Mouse (Mus musculus): ENCODE results near the gene Hivep2. TPM values are rescaled to one million over a fixed set of nuclear protein-coding genes. Genes with fewer than 3 reads are reported as not detected.
A peak's percentile ranks its signal among the peaks of the same experiment; 100 is the strongest.

Gene Hivep2
- polyA plus RNA-seq, 1 experiment from 2014 or later = 7.9 TPM

GRCm38 (mm10) chr10:13968234-13968555, 2.3 kb downstream of the Hivep2 start:
- Histone ChIP-seq H3K9me3 (ENCODE audit: control insufficient read depth, low read length) (no peaks in the 10 kb centered on the region), H3K9ac (ENCODE audit: low read depth, low read length) (peak overlapping the region; percentile 81; the same call in 1 of the 2 replicates), H3K4me2 (replicated peaks; ENCODE audit: low read depth, low read length) (peak overlapping the region; percentile 94), H3K27ac (ENCODE audit: low read depth, low read length) (peak overlapping the region; percentile 93; the same call in 1 of the 2 replicates), H3K36me3 (ENCODE audit: control insufficient read depth, insufficient read depth, low read length) (no peaks in the 10 kb centered on the region), H3K4me1 (ENCODE audit: control insufficient read depth, insufficient read depth, low read length) (peaks cover 4% of the 10 kb centered on the region; the same call in 1 of the 2 replicates), H3K27me3 (ENCODE audit: control insufficient read depth, insufficient read depth, low read length) (no peaks in the 10 kb centered on the region), H3K4me3 (ENCODE audit: low read length) (peak overlapping the region; percentile 77)
- ATAC-seq (ENCODE audit: low FRiP score, low TSS enrichment) = no peak
- 15% methylated on average over 5 of the region's 5 CpGs for WGBS

DNA sequence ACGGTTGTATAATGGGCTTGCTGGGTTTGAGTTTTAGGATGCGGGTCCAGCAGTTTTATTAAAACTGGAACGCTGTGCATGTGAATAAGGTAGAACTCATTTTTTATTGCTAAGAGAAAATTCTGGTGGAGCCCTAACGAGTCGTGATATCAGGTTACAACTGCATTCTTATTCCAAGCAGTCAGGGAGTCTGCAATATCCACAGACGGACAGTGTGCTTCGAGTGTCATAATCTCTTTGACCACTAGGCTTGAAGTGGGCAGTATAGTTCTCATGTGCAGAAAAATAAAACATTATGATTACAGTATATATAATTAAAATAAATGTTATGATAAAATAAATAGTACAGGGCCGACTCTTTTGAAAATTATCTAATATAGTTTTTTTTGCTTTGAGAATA, 3.1 kb downstream of the Hivep2 start:
- Histone ChIP-seq H3K4me1 (ENCODE audit: control insufficient read depth, insufficient read depth, low read length) (peaks cover 4% of the 10 kb centered on the region; the same call in 1 of the 2 replicates), H3K9ac (ENCODE audit: low read depth, low read length) (no peak overlapping the region), H3K4me2 (replicated peaks; ENCODE audit: low read depth, low read length) (no peak overlapping the region), H3K9me3 (ENCODE audit: control insufficient read depth, low read length) (no peaks in the 10 kb centered on the region), H3K4me3 (ENCODE audit: low read length) (no peak overlapping the region), H3K36me3 (ENCODE audit: control insufficient read depth, insufficient read depth, low read length) (no peaks in the 10 kb centered on the region), H3K27ac (ENCODE audit: low read depth, low read length) (no peak overlapping the region), H3K27me3 (ENCODE audit: control insufficient read depth, insufficient read depth, low read length) (no peaks in the 10 kb centered on the region)
- 20% methylated on average over 8 of the region's 8 CpGs for WGBS
- ATAC-seq (ENCODE audit: low FRiP score, low TSS enrichment) = no peak

DNA sequence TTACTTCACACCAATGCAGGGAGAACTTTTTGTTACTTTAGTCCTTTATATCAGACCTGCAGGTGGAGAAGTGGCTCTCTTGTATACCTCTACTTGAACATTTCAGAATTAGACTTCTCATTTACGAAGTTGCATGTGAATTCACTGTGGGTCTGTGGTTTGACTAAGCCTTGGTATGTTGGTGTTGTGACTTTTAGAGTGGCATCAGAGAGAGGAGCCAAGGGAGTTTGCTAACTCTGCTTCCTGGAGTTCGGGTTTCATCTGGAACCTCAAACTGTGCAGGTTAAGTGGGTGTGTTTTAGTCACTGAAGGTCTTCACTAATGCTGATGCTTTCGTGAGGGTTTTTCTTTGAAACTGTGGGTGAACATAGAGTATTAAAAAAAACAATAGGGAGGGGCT, 4.4 kb downstream of the Hivep2 start:
- 74% methylated on average over 3 of the region's 3 CpGs for WGBS
- no peak overlapping the region for H3K27ac ChIP-seq (ENCODE audit: low read depth, low read length)
- no peaks in the 10 kb centered on the region for H3K27me3 ChIP-seq (ENCODE audit: control insufficient read depth, insufficient read depth, low read length)
- H3K9ac ChIP-seq (ENCODE audit: low read depth, low read length) = no peak overlapping the region
- H3K36me3 ChIP-seq (ENCODE audit: control insufficient read depth, insufficient read depth, low read length) = no peaks in the 10 kb centered on the region
- H3K4me2 ChIP-seq (replicated peaks; ENCODE audit: low read depth, low read length) = no peak overlapping the region
- ATAC-seq (ENCODE audit: low FRiP score, low TSS enrichment) = no peak
- peaks cover 4% of the 10 kb centered on the region; the same call in 1 of the 2 replicates for H3K4me1 ChIP-seq (ENCODE audit: control insufficient read depth, insufficient read depth, low read length)
- no peaks in the 10 kb centered on the region for H3K9me3 ChIP-seq (ENCODE audit: control insufficient read depth, low read length)
- H3K4me3 ChIP-seq (ENCODE audit: low read length) = no peak overlapping the region

DNA sequence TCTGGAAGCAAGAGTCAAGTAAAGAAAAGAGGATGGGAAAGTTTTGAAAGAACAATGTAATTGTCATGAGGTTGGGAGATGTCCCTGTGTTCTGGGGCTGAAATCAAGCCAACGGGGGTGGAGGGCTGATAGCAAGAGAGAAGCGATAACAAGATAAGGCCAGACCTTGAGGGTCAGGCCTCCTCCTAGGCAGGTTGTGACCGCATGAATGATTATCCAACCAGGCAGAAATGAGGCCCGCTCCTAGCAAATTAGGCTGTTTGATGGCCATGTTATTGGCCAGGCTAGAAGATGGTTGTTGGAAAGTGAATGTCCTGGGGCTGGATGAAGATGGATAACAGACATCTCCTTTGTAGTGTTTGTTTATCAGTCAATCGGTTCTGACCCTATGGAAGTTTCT, 5.4 kb downstream of the Hivep2 start:
- no peak for ATAC-seq (ENCODE audit: low FRiP score, low TSS enrichment)
- no peaks in the 10 kb centered on the region for H3K36me3 ChIP-seq (ENCODE audit: control insufficient read depth, insufficient read depth, low read length)
- no peak overlapping the region for H3K9ac ChIP-seq (ENCODE audit: low read depth, low read length)
- 49% methylated on average over 5 of the region's 5 CpGs for WGBS
- no peak overlapping the region for H3K27ac ChIP-seq (ENCODE audit: low read depth, low read length)
- peaks cover 4% of the 10 kb centered on the region; the same call in 1 of the 2 replicates for H3K4me1 ChIP-seq (ENCODE audit: control insufficient read depth, insufficient read depth, low read length)
- no peak overlapping the region for H3K4me3 ChIP-seq (ENCODE audit: low read length)
- no peak overlapping the region for H3K4me2 ChIP-seq (replicated peaks; ENCODE audit: low read depth, low read length)
- no peaks in the 10 kb centered on the region for H3K9me3 ChIP-seq (ENCODE audit: control insufficient read depth, low read length)
- no peaks in the 10 kb centered on the region for H3K27me3 ChIP-seq (ENCODE audit: control insufficient read depth, insufficient read depth, low read length)

DNA sequence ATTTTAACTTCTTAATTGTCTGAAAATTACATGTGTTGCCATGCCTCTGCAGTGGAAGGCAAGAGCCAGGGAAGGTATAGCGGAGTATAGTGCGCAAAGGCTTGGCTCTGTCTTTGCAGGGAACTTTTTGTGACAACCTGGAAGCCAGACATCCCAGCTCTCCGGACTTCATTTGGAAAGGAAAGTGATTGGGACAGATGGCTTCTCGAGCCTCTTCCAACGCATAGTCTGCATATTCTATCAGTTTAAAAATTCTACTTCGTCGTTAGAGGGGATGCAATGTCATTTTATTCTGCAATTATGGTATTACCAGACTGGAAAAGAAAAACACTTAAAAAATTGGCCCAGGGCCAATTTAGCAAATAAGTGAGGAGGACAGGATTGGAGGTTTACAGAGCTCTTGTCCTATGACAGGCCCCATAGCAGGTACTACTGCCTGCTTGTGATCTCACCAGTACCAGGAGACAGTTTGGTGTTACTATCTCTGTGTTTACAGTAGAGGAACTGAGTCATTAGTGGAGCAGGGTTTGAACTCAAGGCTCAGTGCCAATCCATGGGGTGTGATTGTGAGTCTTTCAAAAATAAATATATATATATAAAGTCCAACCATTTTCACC, 7.8 kb downstream of the Hivep2 start:
- Histone ChIP-seq H3K27ac (ENCODE audit: low read depth, low read length) (no peak overlapping the region), H3K36me3 (ENCODE audit: control insufficient read depth, insufficient read depth, low read length) (no peaks in the 10 kb centered on the region), H3K4me3 (ENCODE audit: low read length) (no peak overlapping the region), H3K4me1 (ENCODE audit: control insufficient read depth, insufficient read depth, low read length) (peaks cover 3% of the 10 kb centered on the region; the same call in 1 of the 2 replicates), H3K9ac (ENCODE audit: low read depth, low read length) (no peak overlapping the region), H3K27me3 (ENCODE audit: control insufficient read depth, insufficient read depth, low read length) (no peaks in the 10 kb centered on the region), H3K9me3 (ENCODE audit: control insufficient read depth, low read length) (no peaks in the 10 kb centered on the region), H3K4me2 (replicated peaks; ENCODE audit: low read depth, low read length) (no peak overlapping the region)
- no peak; the same call in 1 of the 2 replicates for ATAC-seq (ENCODE audit: low FRiP score, low TSS enrichment)
- WGBS = 90% methylated on average over 7 of the region's 7 CpGs

DNA sequence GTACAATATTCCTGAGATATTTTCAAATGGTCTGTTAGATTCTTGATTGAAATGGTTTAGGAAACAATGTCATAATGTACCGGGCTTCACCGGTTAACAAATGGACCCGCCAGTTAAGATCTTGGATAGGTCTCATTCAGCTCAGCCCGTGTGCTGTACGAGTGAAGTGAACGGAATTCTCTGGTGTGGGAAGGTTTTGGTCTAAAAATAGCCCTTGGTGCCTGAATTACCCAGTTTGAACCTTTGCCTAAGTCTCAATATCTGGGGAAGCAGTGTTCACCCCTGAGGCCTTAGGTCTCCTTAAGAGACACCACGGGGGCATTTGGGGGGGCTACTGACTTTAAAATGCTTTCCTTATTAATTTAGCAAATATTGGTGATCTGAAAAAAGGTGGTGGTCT, 8.6 kb downstream of the Hivep2 start:
- ATAC-seq (ENCODE audit: low FRiP score, low TSS enrichment) = no peak
- Histone ChIP-seq H3K4me3 (ENCODE audit: low read length) (no peak overlapping the region), H3K9me3 (ENCODE audit: control insufficient read depth, low read length) (no peaks in the 10 kb centered on the region), H3K27ac (ENCODE audit: low read depth, low read length) (no peak overlapping the region), H3K9ac (ENCODE audit: low read depth, low read length) (no peak overlapping the region), H3K4me2 (replicated peaks; ENCODE audit: low read depth, low read length) (no peak overlapping the region), H3K27me3 (ENCODE audit: control insufficient read depth, insufficient read depth, low read length) (no peaks in the 10 kb centered on the region), H3K4me1 (ENCODE audit: control insufficient read depth, insufficient read depth, low read length) (no peaks in the 10 kb centered on the region; the same call in 1 of the 2 replicates), H3K36me3 (ENCODE audit: control insufficient read depth, insufficient read depth, low read length) (no peaks in the 10 kb centered on the region)
- WGBS = 75% methylated on average over 7 of the region's 7 CpGs

- H3K4me2 ChIP-seq (replicated peaks; ENCODE audit: low read depth, low read length) = no peak overlapping the region
- H3K4me3 ChIP-seq (ENCODE audit: low read length) = no peak overlapping the region
- 58% methylated on average over 4 of the region's 4 CpGs for WGBS
- no peaks in the 10 kb centered on the region for H3K27me3 ChIP-seq (ENCODE audit: control insufficient read depth, insufficient read depth, low read length)
- H3K9ac ChIP-seq (ENCODE audit: low read depth, low read length) = no peak overlapping the region
- H3K4me1 ChIP-seq (ENCODE audit: control insufficient read depth, insufficient read depth, low read length) = no peaks in the 10 kb centered on the region; the same call in 1 of the 2 replicates
- H3K36me3 ChIP-seq (ENCODE audit: control insufficient read depth, insufficient read depth, low read length) = no peaks in the 10 kb centered on the region
- ATAC-seq (ENCODE audit: low FRiP score, low TSS enrichment) = no peak
- H3K9me3 ChIP-seq (ENCODE audit: control insufficient read depth, low read length) = no peaks in the 10 kb centered on the region
- H3K27ac ChIP-seq (ENCODE audit: low read depth, low read length) = no peak overlapping the region
Measured at GRCm38 (mm10) chr10:13975861-13976260, 10.0 kb downstream of the Hivep2 start.

GRCm38 (mm10) chr10:13976267-13976666, 10.4 kb downstream of the Hivep2 start:
- Histone ChIP-seq H3K4me3 (ENCODE audit: low read length) (no peak overlapping the region), H3K4me2 (replicated peaks; ENCODE audit: low read depth, low read length) (no peak overlapping the region), H3K9me3 (ENCODE audit: control insufficient read depth, low read length) (no peaks in the 10 kb centered on the region), H3K27ac (ENCODE audit: low read depth, low read length) (no peak overlapping the region), H3K4me1 (ENCODE audit: control insufficient read depth, insufficient read depth, low read length) (no peaks in the 10 kb centered on the region; the same call in 1 of the 2 replicates), H3K27me3 (ENCODE audit: control insufficient read depth, insufficient read depth, low read length) (no peaks in the 10 kb centered on the region), H3K36me3 (ENCODE audit: control insufficient read depth, insufficient read depth, low read length) (no peaks in the 10 kb centered on the region), H3K9ac (ENCODE audit: low read depth, low read length) (no peak overlapping the region)
- WGBS = 24% methylated on average over 6 of the region's 6 CpGs
- no peak for ATAC-seq (ENCODE audit: low FRiP score, low TSS enrichment)

DNA sequence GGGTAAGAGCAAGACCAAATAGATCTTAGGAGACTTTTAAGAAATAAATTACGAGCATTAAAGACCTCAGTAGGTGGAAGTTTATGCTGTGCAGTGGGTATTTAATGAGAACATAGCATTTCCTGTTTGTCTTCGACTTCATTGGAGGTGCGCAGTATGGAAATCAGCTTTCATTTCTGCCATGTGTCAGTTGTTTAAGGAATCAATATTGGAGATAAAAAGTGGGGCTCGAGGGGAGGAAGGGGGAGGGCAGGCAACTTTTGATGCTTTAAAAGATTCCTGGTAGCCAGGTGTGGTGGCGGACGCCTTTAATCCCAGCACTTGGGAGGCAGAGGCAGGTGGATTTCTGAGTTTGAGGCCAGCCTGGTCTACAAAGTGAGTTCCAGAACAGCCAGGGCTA, 16.4 kb downstream of the Hivep2 start:
- Histone ChIP-seq H3K4me2 (replicated peaks; ENCODE audit: low read depth, low read length) (peak overlapping the region; percentile 71), H3K9ac (ENCODE audit: low read depth, low read length) (peak overlapping the region; percentile 70; the same call in 1 of the 2 replicates), H3K4me3 (ENCODE audit: low read length) (peak overlapping the region; percentile 50; the same call in 1 of the 2 replicates), H3K4me1 (ENCODE audit: control insufficient read depth, insufficient read depth, low read length) (peaks cover 10% of the 10 kb centered on the region), H3K9me3 (ENCODE audit: control insufficient read depth, low read length) (no peaks in the 10 kb centered on the region), H3K27me3 (ENCODE audit: control insufficient read depth, insufficient read depth, low read length) (no peaks in the 10 kb centered on the region), H3K36me3 (ENCODE audit: control insufficient read depth, insufficient read depth, low read length) (no peaks in the 10 kb centered on the region), H3K27ac (ENCODE audit: low read depth, low read length) (peak overlapping the region; percentile 94; the same call in 1 of the 2 replicates)
- 66% methylated on average over 6 of the region's 6 CpGs for WGBS
- ATAC-seq (ENCODE audit: low FRiP score, low TSS enrichment) = no peak

All from kidney, embryonic 14.5 days (tissue).